Mouse (Mus musculus) urinary bladder, postnatal 4 days (tissue): ENCODE measurements around the gene Rbfox1.

ENCODE experiments used
- DNase-seq, 2 experiments: peaks; one replicate each; pipeline ENCODE4 v3.0.0; 2021 to 2022; ENCODE audit warnings: low spot score in 2 of 2

Gene Rbfox1

GRCm38 (mm10) chr16:7017310-7017709 is 1132.2 kb downstream of the Rbfox1 start:
- DNase-seq, result no peak

GRCm38 (mm10) chr16:7034231-7034630 is 1149.1 kb downstream of the Rbfox1 start:
- DNase-seq, result no peak

- DNase-seq, result no peak
Observed at GRCm38 (mm10) chr16:7036566-7036965, 1151.4 kb downstream of the Rbfox1 start.

GRCm38 (mm10) chr16:7036988-7037387 is 1151.8 kb downstream of the Rbfox1 start:
- no peak for DNase-seq

GRCm38 (mm10) chr16:7038639-7039260 is 1153.6 kb downstream of the Rbfox1 start:
- no peak for DNase-seq

- DNase-seq, result no peak
Observed at GRCm38 (mm10) chr16:7039404-7040367, 1154.5 kb downstream of the Rbfox1 start.

- DNase-seq, result no peak
Observed at GRCm38 (mm10) chr16:7040691-7041090, 1155.5 kb downstream of the Rbfox1 start.

GRCm38 (mm10) chr16:7047421-7047820 is 1162.3 kb downstream of the Rbfox1 start:
- no peak for DNase-seq

GRCm38 (mm10) chr16:7049162-7049971 is 1164.2 kb downstream of the Rbfox1 start:
- no peak for DNase-seq

GRCm38 (mm10) chr16:7050945-7051344 is 1165.8 kb downstream of the Rbfox1 start:
- DNase-seq, result no peak

GRCm38 (mm10) chr16:7051991-7052390 is 1166.8 kb downstream of the Rbfox1 start:
- no peak for DNase-seq

GRCm38 (mm10) chr16:7052408-7052807 is 1167.3 kb downstream of the Rbfox1 start:
- no peak for DNase-seq

GRCm38 (mm10) chr16:7057789-7058188 is 1172.6 kb downstream of the Rbfox1 start:
- no peak for DNase-seq

GRCm38 (mm10) chr16:7058556-7058955 is 1173.4 kb downstream of the Rbfox1 start:
- DNase-seq, result no peak

- DNase-seq, result no peak
Observed at GRCm38 (mm10) chr16:7059596-7059995, 1174.4 kb downstream of the Rbfox1 start.

GRCm38 (mm10) chr16:7060864-7061263 is 1175.7 kb downstream of the Rbfox1 start:
- DNase-seq, result no peak

- DNase-seq, result no peak
Observed at GRCm38 (mm10) chr16:7062512-7062911, 1177.4 kb downstream of the Rbfox1 start.

GRCm38 (mm10) chr16:7067109-7067508 is 1182.0 kb downstream of the Rbfox1 start:
- DNase-seq, result no peak

GRCm38 (mm10) chr16:7069599-7069998 is 1184.4 kb downstream of the Rbfox1 start:
- DNase-seq, result no peak

GRCm38 (mm10) chr16:7074786-7075185 is 1189.6 kb downstream of the Rbfox1 start:
- DNase-seq, result no peak

- no peak for DNase-seq
Observed at GRCm38 (mm10) chr16:7075749-7076148, 1190.6 kb downstream of the Rbfox1 start.

- no peak for DNase-seq
Observed at GRCm38 (mm10) chr16:7076305-7076704, 1191.2 kb downstream of the Rbfox1 start.
